Mouse (Mus musculus): Measurements from ENCODE around the gene Msmp. TPM values are rescaled to one million over a fixed set of nuclear protein-coding genes. Genes with fewer than 3 reads are reported as not detected.

Gene Msmp
- polyA plus RNA-seq, 1 experiment from 2014 or later = 2.1 TPM

Small RNA genes lying within 50 kb of the gene (microRNA-seq; reads per million reads assigned to microRNA genes)
- not detected for gene Gm25262

Other genes starting within 250 kb of the Msmp start
- gene Rusc2, start 202.5 kb downstream of the Msmp start, polyA plus RNA-seq (2014; fragmentation: Nextera tagmentation; extraction: Ambion mirVana) = 68.1 and 106 TPM in 2 replicates
- gene Fam166b, start 155.4 kb downstream of the Msmp start, polyA plus RNA-seq (2014; fragmentation: Nextera tagmentation; extraction: Ambion mirVana) = 0.46 and 0.76 TPM in 2 replicates
- gene Tesk1, start 142.6 kb downstream of the Msmp start, polyA plus RNA-seq (2014; fragmentation: Nextera tagmentation; extraction: Ambion mirVana) = 20.9 and 21.2 TPM in 2 replicates
- 7.9 and 12.9 TPM in 2 replicates for gene Cd72, start 129.9 kb downstream of the Msmp start, polyA plus RNA-seq (2014; fragmentation: Nextera tagmentation; extraction: Ambion mirVana)
- not detected in 2 replicates for gene Sit1, start 100.8 kb downstream of the Msmp start, polyA plus RNA-seq (2014; fragmentation: Nextera tagmentation; extraction: Ambion mirVana)
- 68.1 and 80.6 TPM in 2 replicates for gene Ccdc107, start 91.6 kb downstream of the Msmp start, polyA plus RNA-seq (2014; fragmentation: Nextera tagmentation; extraction: Ambion mirVana)
- 5.0 and 6.0 TPM in 2 replicates for gene Arhgef39, start 84.8 kb downstream of the Msmp start, polyA plus RNA-seq (2014; fragmentation: Nextera tagmentation; extraction: Ambion mirVana)
- 0.30 TPM in 1 of 2 replicates, not detected in the other for gene Car9, start 77.5 kb downstream of the Msmp start, polyA plus RNA-seq (2014; fragmentation: Nextera tagmentation; extraction: Ambion mirVana)
- 3.6 and 10.8 TPM in 2 replicates for gene Tpm2, start 60.7 kb downstream of the Msmp start, polyA plus RNA-seq (2014; fragmentation: Nextera tagmentation; extraction: Ambion mirVana)
- 80.9 and 82.8 TPM in 2 replicates for gene Creb3, start 22.2 kb downstream of the Msmp start, polyA plus RNA-seq (2014; fragmentation: Nextera tagmentation; extraction: Ambion mirVana)
- gene Tln1, start 21.8 kb downstream of the Msmp start, polyA plus RNA-seq (2014; fragmentation: Nextera tagmentation; extraction: Ambion mirVana) = 60.3 and 65.5 TPM in 2 replicates
- 27.2 and 28.5 TPM in 2 replicates for gene Rgp1, start 5.8 kb downstream of the Msmp start, polyA plus RNA-seq (2014; fragmentation: Nextera tagmentation; extraction: Ambion mirVana)
- 50.5 and 53.4 TPM in 2 replicates for gene Gba2, start 5.6 kb downstream of the Msmp start, polyA plus RNA-seq (2014; fragmentation: Nextera tagmentation; extraction: Ambion mirVana)
- gene Npr2, start 47.4 kb upstream of the Msmp start, polyA plus RNA-seq (2014; fragmentation: Nextera tagmentation; extraction: Ambion mirVana) = 15.1 and 16.2 TPM in 2 replicates
- gene Spag8, start 69.1 kb upstream of the Msmp start, polyA plus RNA-seq (2014; fragmentation: Nextera tagmentation; extraction: Ambion mirVana) = 5.1 and 5.8 TPM in 2 replicates
- gene Hint2, start 72.0 kb upstream of the Msmp start, polyA plus RNA-seq (2014; fragmentation: Nextera tagmentation; extraction: Ambion mirVana) = 68.8 and 81.3 TPM in 2 replicates
- gene Tmem8b, start 84.5 kb upstream of the Msmp start, polyA plus RNA-seq (2014; fragmentation: Nextera tagmentation; extraction: Ambion mirVana) = 11.2 and 13.3 TPM in 2 replicates
- gene Fam221b, start 84.7 kb upstream of the Msmp start, polyA plus RNA-seq (2014; fragmentation: Nextera tagmentation; extraction: Ambion mirVana) = 2.7 and 2.9 TPM in 2 replicates
- gene Olfr70, start 116.3 kb upstream of the Msmp start, polyA plus RNA-seq (2014; fragmentation: Nextera tagmentation; extraction: Ambion mirVana) = not detected in 2 replicates
- gene Olfr71, start 125.8 kb upstream of the Msmp start, polyA plus RNA-seq (2014; fragmentation: Nextera tagmentation; extraction: Ambion mirVana) = 0.16 TPM in 1 of 2 replicates, not detected in the other
- gene Hrct1, start 142.7 kb upstream of the Msmp start, polyA plus RNA-seq (2014; fragmentation: Nextera tagmentation; extraction: Ambion mirVana) = 0.20 and 0.30 TPM in 2 replicates
- gene Spaar, start 145.5 kb upstream of the Msmp start, polyA plus RNA-seq (2014; fragmentation: Nextera tagmentation; extraction: Ambion mirVana) = not detected in 2 replicates
- gene Olfr159, start 186.5 kb upstream of the Msmp start, polyA plus RNA-seq (2014; fragmentation: Nextera tagmentation; extraction: Ambion mirVana) = not detected in 2 replicates
- not detected in 2 replicates for gene Olfr156, start 239.4 kb upstream of the Msmp start, polyA plus RNA-seq (2014; fragmentation: Nextera tagmentation; extraction: Ambion mirVana)